Mouse (Mus musculus) lung, postnatal 10 days (tissue): ENCODE data around the gene Gm21188.
"Not testable (repeated sequence)": the region's sequence is repeated elsewhere in the genome, so short reads cannot be mapped to it uniquely, and the experiment has no call there.

ENCODE experiments used
- DNase-seq: peaks from one replicate; pipeline ENCODE4 v3.0.0; 2021

Gm21188 gene

DNA sequence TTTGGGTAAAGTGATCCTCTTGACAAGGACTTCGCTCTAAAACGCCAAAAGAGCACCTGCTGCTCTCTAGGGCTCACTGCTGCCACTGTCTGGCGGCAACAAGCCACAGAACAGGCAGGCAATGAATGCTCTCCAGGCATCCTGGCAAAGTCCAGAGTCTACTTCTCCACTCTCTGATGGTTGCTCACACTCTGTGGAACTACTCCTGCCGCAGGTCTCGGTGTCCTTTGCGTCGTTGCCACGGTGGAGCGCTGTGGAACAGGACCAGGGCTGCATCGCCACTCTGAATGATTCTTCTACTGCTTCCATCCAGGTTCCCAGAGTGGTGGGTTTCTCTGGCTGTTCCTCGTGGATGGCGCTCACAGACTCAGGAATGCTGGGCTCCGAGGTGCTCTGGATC, 25.6 kb downstream of the Gm21188 start:
- DNase-seq = not testable (repeated sequence)

DNA sequence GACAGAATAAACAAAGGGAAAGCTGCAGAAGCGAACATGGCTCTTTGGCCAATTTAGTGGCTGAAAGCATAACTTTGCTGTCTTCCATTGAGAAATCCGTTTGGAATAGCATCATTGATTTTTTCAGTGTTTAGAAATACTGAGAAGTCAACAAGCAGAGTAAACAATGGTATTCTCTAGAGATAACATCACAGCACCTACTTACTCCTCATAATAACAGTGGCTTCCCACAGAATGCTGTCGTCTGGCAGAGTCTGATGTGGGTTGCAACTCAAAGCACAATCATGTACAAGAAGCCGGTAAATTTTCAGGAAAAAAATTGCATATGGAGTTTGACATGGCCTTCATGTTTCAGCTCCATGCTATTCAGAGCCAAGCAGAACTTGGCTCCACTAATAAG, 26.4 kb downstream of the Gm21188 start:
- DNase-seq = not testable (repeated sequence)

- not testable (repeated sequence) for DNase-seq
Measured at GRCm38 (mm10) chr13:120025004-120025403, 27.0 kb downstream of the Gm21188 start.

DNA sequence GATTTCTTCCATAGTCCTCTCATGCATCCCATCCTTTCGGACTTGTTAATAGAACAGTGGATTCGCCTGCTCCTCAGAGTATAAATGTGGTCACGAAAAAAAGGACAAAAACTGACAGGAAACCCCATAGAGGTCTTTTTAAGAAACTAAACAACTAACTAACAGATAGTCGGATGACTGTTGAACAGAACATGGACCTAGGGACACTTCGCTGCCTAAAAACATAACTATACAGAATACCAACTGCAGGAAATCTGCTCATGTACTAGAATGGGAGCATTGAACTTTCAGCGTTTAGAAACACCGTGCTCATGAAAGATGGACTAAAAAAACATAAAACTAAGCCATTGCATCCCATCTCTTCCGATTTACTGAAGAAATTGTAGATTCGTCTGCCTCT, 27.4 kb downstream of the Gm21188 start:
- DNase-seq = not testable (repeated sequence)

DNA sequence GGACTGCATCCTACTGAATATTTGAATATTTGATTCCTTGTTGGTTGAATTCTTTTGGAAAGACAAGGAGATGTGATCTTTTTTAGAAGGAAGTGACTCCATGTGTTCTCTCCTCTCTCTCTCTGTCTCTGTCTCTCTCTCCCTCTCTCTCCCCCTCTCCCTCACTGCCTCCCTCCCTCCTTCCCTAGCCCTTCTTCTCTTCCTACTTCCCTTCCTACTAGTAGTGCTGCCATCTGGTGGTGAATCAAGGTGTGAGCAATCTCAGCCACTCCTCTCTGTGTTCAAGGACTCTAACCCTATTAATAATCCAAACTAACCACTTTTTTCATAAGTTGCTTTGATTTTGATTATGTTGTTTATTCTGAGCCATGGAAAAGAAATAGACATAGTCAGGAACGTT, 30.5 kb downstream of the Gm21188 start:
- DNase-seq = peak; percentile 13

- DNase-seq = not testable (repeated sequence)
Measured at GRCm38 (mm10) chr13:120015348-120016007, 36.5 kb downstream of the Gm21188 start.

GRCm38 (mm10) chr13:120013962-120014361, 38.0 kb downstream of the Gm21188 start:
- DNase-seq = not testable (repeated sequence)

- DNase-seq = not testable (repeated sequence)
Measured at GRCm38 (mm10) chr13:120013544-120013943, 38.5 kb downstream of the Gm21188 start.

DNA sequence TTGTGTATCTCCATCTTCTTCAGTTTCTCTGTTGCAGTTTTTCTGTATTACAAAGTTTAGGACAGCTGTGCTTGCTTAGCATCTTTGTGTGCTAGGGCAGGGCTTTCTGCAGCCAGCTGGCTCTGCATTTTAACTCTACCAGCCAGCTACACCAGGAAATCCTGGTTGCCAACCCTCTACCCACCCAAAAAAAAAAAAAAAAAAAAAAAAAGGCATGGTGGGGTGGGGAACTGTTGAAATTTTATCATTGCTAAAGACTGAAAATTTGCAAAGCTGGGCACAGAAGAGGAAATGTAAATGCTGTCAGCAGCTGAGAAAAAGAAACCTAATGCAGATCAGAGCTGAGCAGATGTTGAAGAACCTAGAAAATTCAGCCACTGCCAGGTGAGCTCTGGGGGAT, 41.9 kb downstream of the Gm21188 start:
- DNase-seq = not testable (repeated sequence)

- DNase-seq = not testable (repeated sequence)
Measured at GRCm38 (mm10) chr13:119999215-119999614, 52.8 kb downstream of the Gm21188 start.

- not testable (repeated sequence) for DNase-seq
Measured at GRCm38 (mm10) chr13:119998442-119999086, 53.4 kb downstream of the Gm21188 start.

- not testable (repeated sequence) for DNase-seq
Measured at GRCm38 (mm10) chr13:119991917-119992496, 60.0 kb downstream of the Gm21188 start.

GRCm38 (mm10) chr13:119991264-119991663, 60.7 kb downstream of the Gm21188 start:
- not testable (repeated sequence) for DNase-seq
